ENCODE assay signal across 27 mouse cellular contexts in the genomic region with DNA sequence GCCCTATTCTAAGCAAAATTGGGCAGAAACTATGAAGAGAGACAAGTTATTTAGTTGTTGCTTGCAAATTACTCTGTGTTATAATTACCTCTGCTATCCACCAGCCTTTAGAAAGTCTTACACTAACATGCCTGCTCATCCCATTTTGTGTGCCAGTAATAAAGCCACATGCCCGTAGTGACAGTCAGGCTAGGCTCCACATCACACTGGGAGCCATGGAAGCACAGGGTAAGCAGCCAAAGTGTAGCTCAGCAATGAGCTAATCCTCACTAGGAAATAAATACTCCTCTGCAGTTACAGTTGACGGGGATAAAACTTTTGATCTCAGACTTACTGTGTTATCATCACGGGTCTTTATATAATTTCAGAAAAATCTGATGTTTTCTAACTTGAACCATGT.
DNase-seq lines count a peak whose midpoint lies in the region; ATAC-seq and TF ChIP-seq lines count a peak whose summit lies in the region.
"Had no signal": no experiment of that assay in that cellular context is flagged by ENCODE, and none has a peak within 500 bp of the region (broad histone marks: within the 10 kb centered on the region; RNA-seq: fewer than 3 reads in every experiment).

No protein-coding gene starts in this region.

- DNase-seq in cerebellum, adult 18-20 months: peak; percentile 37 to 43
- no peak for DNase-seq in cerebellum, postnatal 4 days (ENCODE audit: low spot score in 2 of 2)
- peak; percentile 10 for DNase-seq in hindbrain, embryonic 14.5 days (ENCODE audit: low spot score)
- DNase-seq in hindbrain, postnatal 0 days (ENCODE audit: low spot score): no peak
- DNase-seq in cerebellum, postnatal 10 days: peak; percentile 36 to 52
- peak; percentile 30 to 52 for DNase-seq in cerebellum, postnatal 36 days
- no peak for DNase-seq in embryo, embryonic 10 days (ENCODE audit: low spot score)
- no peak for DNase-seq in thymus, adult 18-20 months
- DNase-seq: adrenal gland, adult 8-10 months; adrenal gland, postnatal 25 days; embryo, embryonic 11 days; gastrocnemius, adult 2 months; gastrocnemius, postnatal 14 days; heart, adult 11 months; kidney, adult 18-20 months; kidney, adult 9 months had no signal

- H3K27ac ChIP-seq in hindbrain, embryonic 14.5 days: no peak overlapping the region
- H3K27ac ChIP-seq in hindbrain, postnatal 0 days: no peak overlapping the region
- H3K27ac ChIP-seq: embryonic facial prominence, embryonic 10.5 days; embryonic facial prominence, embryonic 13.5 days; forebrain, embryonic 12.5 days; forebrain, embryonic 15.5 days; gastrocnemius, adult 2 months; hindbrain, embryonic 12.5 days had no signal

- 88% methylated on average over 3 of the region's 3 CpGs for WGBS in hindbrain, embryonic 14.5 days
- WGBS in hindbrain, postnatal 0 days: 80% methylated on average over 3 of the region's 3 CpGs

- ATAC-seq in hindbrain, embryonic 14.5 days (ENCODE audit: low FRiP score): no peak
- no peak for ATAC-seq in hindbrain, postnatal 0 days
- ATAC-seq: CD4-positive, CD25-positive, alpha-beta regulatory T cell, adult 4 months; forebrain, embryonic 15.5 days; hindbrain, embryonic 16.5 days; inflammation-experienced regulatory T-cells, adult 6 months; intestine, embryonic 16.5 days had no signal

- no peak for TF ChIP-seq CTCF in hindbrain, postnatal 0 days (IDR thresholded peaks at IDR 0.05; ENCODE audit: low read depth)

- no peak overlapping the region for H3K9ac ChIP-seq in hindbrain, embryonic 14.5 days
- H3K9ac ChIP-seq in hindbrain, postnatal 0 days (replicated peaks; ENCODE audit: low read length): no peak overlapping the region
- H3K9ac ChIP-seq: embryonic facial prominence, embryonic 13.5 days; forebrain, embryonic 12.5 days; forebrain, embryonic 15.5 days; hindbrain, embryonic 12.5 days had no signal

- no peaks in the 10 kb centered on the region for H3K27me3 ChIP-seq in hindbrain, embryonic 14.5 days (ENCODE audit: control insufficient read depth, insufficient read depth, low read length)
- no peaks in the 10 kb centered on the region for H3K27me3 ChIP-seq in hindbrain, postnatal 0 days (ENCODE audit: insufficient read depth, low read length)
- H3K27me3 ChIP-seq: embryonic facial prominence, embryonic 13.5 days; forebrain, embryonic 12.5 days; forebrain, embryonic 15.5 days; hindbrain, embryonic 12.5 days had no signal

- H3K4me1 ChIP-seq in hindbrain, embryonic 14.5 days (replicated peaks; ENCODE audit: control insufficient read depth, insufficient read depth, low read length): no peaks in the 10 kb centered on the region
- no peaks in the 10 kb centered on the region for H3K4me1 ChIP-seq in hindbrain, postnatal 0 days (ENCODE audit: insufficient read depth, low read length)
- H3K4me1 ChIP-seq: embryonic facial prominence, embryonic 10.5 days; embryonic facial prominence, embryonic 13.5 days; forebrain, embryonic 12.5 days; forebrain, embryonic 15.5 days; hindbrain, embryonic 12.5 days had no signal

- no peaks in the 10 kb centered on the region for H3K9me3 ChIP-seq in hindbrain, embryonic 14.5 days (ENCODE audit: control insufficient read depth, low read length)
- no peaks in the 10 kb centered on the region for H3K9me3 ChIP-seq in hindbrain, postnatal 0 days (ENCODE audit: low read length)
- H3K9me3 ChIP-seq: embryonic facial prominence, embryonic 10.5 days; embryonic facial prominence, embryonic 13.5 days; forebrain, embryonic 12.5 days; forebrain, embryonic 15.5 days; hindbrain, embryonic 12.5 days had no signal

- H3K36me3 ChIP-seq in hindbrain, embryonic 14.5 days (replicated peaks; ENCODE audit: control insufficient read depth, insufficient read depth): no peaks in the 10 kb centered on the region
- no peaks in the 10 kb centered on the region for H3K36me3 ChIP-seq in hindbrain, postnatal 0 days (ENCODE audit: insufficient read depth, low read length)
- H3K36me3 ChIP-seq: embryonic facial prominence, embryonic 10.5 days; embryonic facial prominence, embryonic 13.5 days; forebrain, embryonic 12.5 days; forebrain, embryonic 15.5 days; hindbrain, embryonic 12.5 days had no signal

- H3K4me3 ChIP-seq in hindbrain, embryonic 14.5 days (replicated peaks; ENCODE audit: low read length): no peak overlapping the region
- H3K4me3 ChIP-seq in hindbrain, postnatal 0 days (ENCODE audit: low read length): no peak overlapping the region
- H3K4me3 ChIP-seq: embryonic facial prominence, embryonic 10.5 days; embryonic facial prominence, embryonic 13.5 days; erythroblast, embryonic 14.5 days; forebrain, embryonic 12.5 days; forebrain, embryonic 15.5 days; gastrocnemius, adult 2 months; hindbrain, embryonic 12.5 days had no signal

- H3K4me2 ChIP-seq in hindbrain, embryonic 14.5 days (replicated peaks): no peak overlapping the region
- no peak overlapping the region for H3K4me2 ChIP-seq in hindbrain, postnatal 0 days (ENCODE audit: low read depth, low read length)
- H3K4me2 ChIP-seq: embryonic facial prominence, embryonic 13.5 days; forebrain, embryonic 12.5 days; forebrain, embryonic 15.5 days; heart, embryonic 11.5 days; hindbrain, embryonic 12.5 days had no signal

Comparison
In these comparisons a context has a peak if more than half of its experiments do, and no peak if none do; other contexts are left out.
1. DNase-seq: peak in cerebellum, adult 18-20 months (2 of 2), hindbrain, embryonic 14.5 days (single experiment), cerebellum, postnatal 10 days (2 of 2) and cerebellum, postnatal 36 days (2 of 2); none in cerebellum, postnatal 4 days (0 of 2), hindbrain, postnatal 0 days (single experiment), embryo, embryonic 10 days (single experiment) and thymus, adult 18-20 months (0 of 2).